Mouse (Mus musculus): ENCODE measurements at regions not wholly inside any gene's neighbourhood (a gene's known extent, or its start where the extent isn't known, plus 50 kb on each side); places are given as distances from the start of the nearest gene placed in this dataset.
A peak's percentile ranks its signal among the peaks of the same experiment; 100 is the strongest.

DNA sequence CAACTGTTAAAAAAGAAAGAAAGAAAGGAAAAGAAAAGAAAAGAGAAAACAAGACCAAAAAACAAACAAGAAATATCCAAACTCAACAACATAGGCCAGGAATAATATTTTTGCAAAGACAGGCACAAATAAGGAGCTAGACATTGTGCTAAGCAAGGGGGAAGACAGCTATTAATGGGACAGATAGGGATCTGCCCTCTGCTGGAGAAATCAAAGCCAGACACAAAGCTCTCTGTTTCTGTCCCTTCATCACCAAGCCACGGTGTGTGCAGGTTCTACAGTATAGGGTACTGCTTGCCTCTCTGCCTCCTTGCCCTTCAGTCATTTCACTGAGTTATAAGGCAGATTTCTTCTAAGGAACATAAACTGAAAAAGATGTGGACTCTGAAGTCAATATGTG lies 57.8 kb upstream of the Chchd3 start:
- DNase-seq (ENCODE audit: low spot score in 2 of 2): no peak

DNA sequence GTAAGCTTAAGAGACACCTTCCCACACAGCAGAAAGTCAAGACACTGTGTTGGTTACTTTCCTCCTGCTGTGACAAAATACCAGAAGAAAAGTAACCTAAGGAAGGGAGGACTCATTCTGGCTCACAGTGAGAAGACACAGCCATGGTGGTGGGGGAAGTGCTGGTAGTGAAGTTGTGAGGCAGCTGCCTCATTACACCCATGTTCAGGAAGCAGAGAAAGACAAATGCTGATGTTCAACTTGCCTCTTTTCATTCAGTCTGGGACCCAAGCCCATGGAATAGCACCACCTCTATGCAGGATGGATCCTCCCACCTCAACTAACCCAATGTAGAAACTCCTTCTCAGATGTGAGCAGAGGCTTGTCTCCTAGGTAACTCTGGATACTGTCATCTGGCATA lies 60.5 kb upstream of the Chchd3 start:
- no peak for DNase-seq (ENCODE audit: low spot score in 2 of 2)

DNA sequence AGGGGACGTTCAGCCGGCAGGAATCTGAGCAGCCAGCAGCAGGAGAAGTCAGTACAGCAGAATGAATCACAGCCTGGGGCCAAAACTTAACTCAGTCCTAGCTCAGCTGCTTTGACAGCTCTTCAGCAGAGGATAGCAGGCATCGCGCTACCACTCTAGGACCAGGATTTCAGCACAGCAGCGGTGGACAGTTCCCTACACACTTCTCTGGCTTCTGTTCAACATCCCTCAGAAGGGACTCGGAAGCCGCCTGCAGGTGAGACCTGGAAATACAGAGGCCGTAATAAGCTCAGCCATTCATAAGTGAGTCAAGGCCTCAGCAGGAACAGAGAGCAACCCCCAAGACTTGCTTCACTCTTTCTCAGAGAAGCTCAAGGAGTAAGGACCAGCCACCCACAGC lies 66.5 kb upstream of the Chchd3 start:
- DNase-seq (ENCODE audit: low spot score in 2 of 2): peak; percentile 46 to 53

DNA sequence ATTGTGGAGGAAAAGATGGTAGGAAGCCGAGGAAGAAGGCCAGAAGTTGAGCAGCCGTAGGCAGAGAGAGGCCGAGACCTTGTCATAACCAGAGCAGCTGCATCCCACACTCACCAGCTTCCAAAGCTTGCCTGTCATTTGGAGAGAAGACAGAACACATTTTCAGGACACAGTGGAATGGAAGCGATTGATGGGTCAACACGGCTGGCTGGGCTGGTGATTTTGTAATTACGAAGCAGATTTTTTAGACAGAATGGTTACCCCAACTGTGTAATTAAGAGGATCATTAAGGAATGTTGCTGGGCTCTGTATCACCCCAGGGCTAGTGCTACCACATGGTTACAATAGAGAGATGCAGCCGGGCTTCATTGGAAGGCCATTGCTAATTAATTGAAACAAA lies 76.8 kb upstream of the Chchd3 start:
- no peak for DNase-seq (ENCODE audit: low spot score in 2 of 2)

DNA sequence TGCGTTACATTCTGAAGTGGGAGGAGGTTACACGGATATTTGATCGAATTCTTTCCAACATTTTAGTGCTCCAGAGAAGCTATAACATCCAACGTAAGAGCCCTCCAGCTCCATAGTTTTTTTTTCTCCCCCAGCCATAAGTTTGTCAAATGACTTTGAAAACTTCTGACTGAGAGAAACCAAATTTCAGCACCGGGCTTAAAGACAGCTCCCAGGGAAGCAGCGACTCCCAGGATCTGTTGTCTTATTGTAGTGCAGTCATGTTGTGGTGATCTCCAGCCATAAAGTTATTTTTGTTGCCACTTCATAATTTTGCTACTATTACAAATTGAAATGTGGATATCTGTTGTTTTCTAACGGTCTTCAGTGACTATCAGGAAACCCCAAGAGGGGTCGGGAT lies 77.8 kb upstream of the Chchd3 start:
- no peak for DNase-seq (ENCODE audit: low spot score in 2 of 2)

DNA sequence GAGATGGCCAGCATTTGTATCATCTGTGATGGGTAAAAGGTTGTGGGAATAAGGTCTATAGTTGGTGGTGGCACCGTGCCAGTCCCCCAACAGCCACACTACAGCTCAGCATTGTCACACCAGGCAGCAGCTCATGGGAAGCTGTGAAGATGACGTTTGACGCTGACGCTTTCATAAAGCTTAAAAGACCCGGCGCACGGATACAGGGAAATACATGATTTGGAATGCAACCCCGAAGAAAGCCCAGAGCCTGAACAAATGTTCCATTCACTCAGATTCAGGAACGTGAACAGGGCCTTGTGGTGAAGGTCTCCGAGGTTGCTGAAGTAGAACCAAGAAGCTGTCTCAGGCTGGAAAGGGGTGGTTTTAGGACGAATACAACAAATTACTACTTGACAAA lies 82.4 kb upstream of the Exoc4 start:
- DNase-seq (ENCODE audit: low spot score in 2 of 2): no peak

DNA sequence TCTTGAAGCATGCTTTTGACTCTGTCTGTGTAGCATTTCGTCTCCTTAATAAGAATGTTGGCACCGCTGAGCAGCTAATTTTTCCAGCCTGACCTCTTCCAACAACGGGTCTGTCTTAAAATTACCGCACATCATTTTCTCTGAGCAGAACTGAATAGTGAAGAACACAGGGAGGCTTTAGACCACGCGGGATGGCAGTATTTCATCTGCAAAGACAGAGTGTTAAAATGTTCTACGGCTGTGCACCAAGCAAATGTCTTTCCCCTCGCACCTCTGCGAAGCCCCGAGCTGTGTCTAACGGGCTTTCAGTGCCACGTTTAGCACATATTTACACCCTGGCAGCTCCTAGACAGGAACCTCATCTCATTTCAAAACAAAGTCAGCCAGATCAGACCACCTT lies 75.3 kb upstream of the Exoc4 start:
- DNase-seq (ENCODE audit: low spot score in 2 of 2): no peak

DNA sequence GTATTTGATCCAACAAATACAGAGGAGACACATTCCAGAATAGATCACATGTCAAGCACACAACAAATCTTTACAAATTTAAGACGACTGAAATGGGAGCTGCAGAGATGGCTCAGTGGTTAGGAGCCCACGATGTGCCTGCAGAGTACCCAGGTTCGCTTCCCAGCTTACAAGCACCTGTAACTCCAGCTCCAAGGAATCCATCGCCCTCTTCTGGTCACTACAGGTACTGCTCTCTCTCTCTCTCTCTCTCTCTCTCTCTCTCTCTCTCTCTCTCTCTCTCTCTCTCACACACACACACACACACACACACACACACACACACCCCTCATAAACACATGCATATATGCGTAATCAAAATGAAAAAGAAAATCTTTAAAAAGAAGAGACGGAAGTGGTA lies 74.3 kb upstream of the Exoc4 start:
- DNase-seq (ENCODE audit: low spot score in 2 of 2): no peak

DNA sequence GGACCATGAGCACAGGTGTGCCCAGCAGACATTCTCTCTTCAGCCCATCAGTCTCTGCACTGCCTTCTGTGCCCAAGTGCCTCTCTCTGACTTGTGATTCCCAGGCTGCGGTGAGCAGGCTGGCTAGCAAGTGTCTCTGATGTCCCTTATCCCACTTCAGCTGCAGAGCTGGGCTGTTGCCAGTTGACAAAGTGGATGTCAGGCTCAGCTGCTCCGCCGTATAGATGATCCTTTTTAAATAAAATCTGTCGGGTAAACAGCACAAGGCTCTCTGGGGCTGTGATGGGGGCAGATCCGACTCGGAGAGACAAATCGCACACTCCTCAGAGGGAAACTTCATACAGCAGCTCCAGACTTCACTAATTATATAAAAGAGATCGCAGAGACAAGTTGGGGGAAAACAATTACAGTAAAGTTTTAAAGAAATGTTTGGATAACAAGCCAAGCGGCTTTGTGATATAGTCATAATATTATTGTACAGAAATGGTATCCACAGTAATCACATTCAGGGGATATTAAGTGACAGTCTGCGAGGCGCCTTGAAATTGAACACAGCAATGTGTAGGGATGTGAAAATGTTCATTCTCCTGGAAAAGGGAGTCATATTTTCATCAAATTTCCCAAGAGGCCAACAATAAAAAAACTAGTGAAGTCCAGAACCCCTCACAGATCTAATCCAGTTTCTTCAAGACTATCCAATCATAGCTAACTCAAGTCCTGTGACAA lies 59.2 kb upstream of the Exoc4 start:
- DNase-seq (ENCODE audit: low spot score in 2 of 2): no peak

DNA sequence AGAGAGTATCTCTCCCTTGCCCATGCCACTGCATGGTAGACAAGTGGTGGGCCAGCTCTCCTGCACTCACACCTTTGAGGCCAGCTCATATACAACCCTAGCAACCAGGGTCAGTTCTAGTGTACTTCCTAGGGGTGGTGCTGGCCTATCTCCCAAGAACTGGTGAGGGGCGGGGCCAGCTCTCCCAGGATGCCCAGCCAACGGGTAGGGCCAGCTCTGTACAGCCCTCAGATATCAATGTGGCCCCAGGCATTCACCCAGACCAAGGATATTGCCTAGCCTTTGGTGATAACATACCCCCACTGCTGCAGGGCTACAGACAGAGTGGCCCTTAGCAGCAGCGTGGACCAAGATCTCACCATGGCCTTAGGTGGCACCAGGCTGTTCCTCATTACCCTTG lies 55.1 kb upstream of the Exoc4 start:
- no peak for DNase-seq (ENCODE audit: low spot score in 2 of 2)

Measured in layer of hippocampus, postnatal 14 days (tissue).